Mouse (Mus musculus): ENCODE data around the gene Tm4sf4. TPM values are rescaled to one million over a fixed set of nuclear protein-coding genes. Genes with fewer than 3 reads are reported as not detected.

Gene Tm4sf4
- polyA plus RNA-seq, 1 experiment from 2014 or later = 0.08 TPM

DNA sequence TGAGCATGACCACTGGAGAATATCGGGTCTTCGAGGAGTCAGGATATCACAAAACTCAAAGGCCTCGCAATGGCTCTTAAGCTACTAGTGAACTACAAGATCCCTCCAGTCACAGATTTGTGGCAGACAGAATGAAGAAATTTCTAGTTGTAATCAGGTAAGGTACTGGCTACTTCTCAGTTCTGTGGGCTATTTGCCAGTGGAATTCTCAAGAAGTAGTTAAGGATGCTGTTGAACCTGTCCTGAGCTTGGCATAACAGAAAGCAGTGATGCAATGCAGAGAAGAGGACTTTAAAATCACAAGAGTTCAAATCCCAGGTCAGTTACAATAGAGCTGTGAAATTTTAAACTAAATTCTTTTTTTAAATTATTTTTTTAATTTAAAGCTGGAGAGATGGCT lies 44.2 kb downstream of the Tm4sf4 start:
- Histone ChIP-seq H3K27ac (ENCODE audit: low read depth, low read length) (no peak overlapping the region), H3K9ac (ENCODE audit: low read length) (no peak overlapping the region), H3K36me3 (ENCODE audit: control insufficient read depth, insufficient read depth, low read length) (no peaks in the 10 kb centered on the region), H3K4me3 (ENCODE audit: low read depth, low read length) (no peak overlapping the region), H3K9me3 (ENCODE audit: control insufficient read depth, low read length) (no peaks in the 10 kb centered on the region), H3K4me2 (no peak overlapping the region), H3K4me1 (ENCODE audit: control insufficient read depth, insufficient read depth, low read length) (peaks cover 22% of the 10 kb centered on the region), H3K27me3 (ENCODE audit: control insufficient read depth, insufficient read depth, low read length) (no peaks in the 10 kb centered on the region)
- ATAC-seq (ENCODE audit: low FRiP score) (no peak), DNase-seq (ENCODE audit: low spot score, missing footprints) (no peak)
- WGBS = 97% methylated on average over 3 of the region's 3 CpGs

DNA sequence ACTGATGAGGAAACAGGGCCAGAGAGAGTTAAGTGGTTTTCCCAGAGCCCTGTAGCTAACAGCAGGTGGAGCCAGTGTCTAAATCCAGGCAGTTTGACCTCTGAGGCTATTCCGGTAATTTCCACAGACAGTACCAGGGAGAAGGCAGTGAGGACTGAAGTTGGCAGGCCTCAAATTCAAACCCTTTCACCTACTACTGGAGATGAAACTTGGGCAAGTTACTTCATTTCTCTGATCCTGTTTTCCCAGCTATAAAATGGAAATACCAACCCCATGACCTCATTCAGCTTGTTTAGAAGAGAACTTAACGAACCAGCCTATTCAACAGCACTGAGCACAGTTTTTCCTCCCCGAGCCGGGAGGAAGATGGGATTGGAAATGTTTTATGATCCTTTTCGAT lies 45.2 kb downstream of the Tm4sf4 start:
- peak overlapping the region; percentile 1; the same call in 1 of the 2 replicates for H3K27ac ChIP-seq (ENCODE audit: low read depth, low read length)
- H3K9ac ChIP-seq (ENCODE audit: low read length) = no peak overlapping the region
- H3K4me3 ChIP-seq (ENCODE audit: low read depth, low read length) = no peak overlapping the region
- no peaks in the 10 kb centered on the region for H3K27me3 ChIP-seq (ENCODE audit: control insufficient read depth, insufficient read depth, low read length)
- 22% methylated on average over 5 of the region's 5 CpGs for WGBS
- no peak for ATAC-seq (ENCODE audit: low FRiP score)
- H3K4me1 ChIP-seq (ENCODE audit: control insufficient read depth, insufficient read depth, low read length) = peaks cover 22% of the 10 kb centered on the region
- H3K36me3 ChIP-seq (ENCODE audit: control insufficient read depth, insufficient read depth, low read length) = no peaks in the 10 kb centered on the region
- DNase-seq (ENCODE audit: low spot score, missing footprints) = peak; percentile 96
- no peak overlapping the region for H3K4me2 ChIP-seq
- H3K9me3 ChIP-seq (ENCODE audit: control insufficient read depth, low read length) = no peaks in the 10 kb centered on the region

- Histone ChIP-seq H3K36me3 (ENCODE audit: control insufficient read depth, insufficient read depth, low read length) (no peaks in the 10 kb centered on the region), H3K4me1 (ENCODE audit: control insufficient read depth, insufficient read depth, low read length) (peaks cover 22% of the 10 kb centered on the region), H3K27me3 (ENCODE audit: control insufficient read depth, insufficient read depth, low read length) (no peaks in the 10 kb centered on the region), H3K4me3 (ENCODE audit: low read depth, low read length) (no peak overlapping the region; the same call in 1 of the 2 replicates), H3K4me2 (peak overlapping the region; percentile 37), H3K9ac (ENCODE audit: low read length) (peak overlapping the region; percentile 49; the same call in 1 of the 2 replicates), H3K27ac (ENCODE audit: low read depth, low read length) (peak overlapping the region; percentile 64), H3K9me3 (ENCODE audit: control insufficient read depth, low read length) (no peaks in the 10 kb centered on the region)
- ATAC-seq (ENCODE audit: low FRiP score) (peak; percentile 79), DNase-seq (ENCODE audit: low spot score, missing footprints) (peak; percentile 93)
- 2% methylated on average over 15 of the region's 15 CpGs for WGBS
Measured at GRCm38 (mm10) chr3:57470981-57471601, 46.0 kb downstream of the Tm4sf4 start.

DNA sequence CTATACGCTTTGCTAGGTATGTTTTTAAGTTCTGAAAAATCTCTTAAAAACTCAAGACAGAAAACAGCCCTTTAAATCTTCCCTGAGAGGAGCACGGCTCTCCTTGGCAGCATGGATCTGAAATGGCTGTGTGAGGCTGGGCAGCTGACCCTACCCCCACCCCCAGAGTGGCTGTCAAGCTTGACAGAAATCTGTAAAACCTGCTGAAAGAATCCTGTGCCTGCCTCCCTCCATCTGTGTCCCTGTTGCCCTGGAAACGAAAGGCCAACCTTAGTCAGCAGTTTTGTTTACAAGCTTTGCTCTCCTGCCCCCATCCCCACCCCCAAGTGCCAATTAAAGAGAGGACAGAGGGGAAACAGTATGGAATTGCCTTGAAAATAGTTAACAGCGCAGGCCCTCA lies 47.3 kb downstream of the Tm4sf4 start:
- peak; percentile 87 for ATAC-seq (ENCODE audit: low FRiP score)

DNA sequence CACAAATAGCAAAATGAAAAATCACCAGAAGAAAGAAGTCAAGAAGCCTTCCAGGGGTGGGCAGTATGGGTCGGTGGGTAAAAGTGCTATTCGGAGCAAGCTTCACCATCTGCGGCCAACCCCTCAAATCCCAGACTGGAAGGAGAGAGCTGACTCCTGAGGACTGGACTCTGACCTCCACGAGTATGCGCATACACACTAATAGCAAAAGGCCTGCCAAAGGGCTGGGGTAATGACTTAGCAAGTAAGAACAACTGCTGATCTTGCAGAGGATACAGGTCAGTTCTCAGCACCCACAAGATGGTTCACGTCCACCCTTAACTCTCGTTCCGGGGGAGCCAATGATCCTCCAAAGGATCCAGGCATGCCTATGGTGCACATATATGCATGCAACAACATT lies 49.3 kb downstream of the Tm4sf4 start:
- ATAC-seq (ENCODE audit: low FRiP score) (no peak), DNase-seq (ENCODE audit: low spot score, missing footprints) (no peak)
- Histone ChIP-seq H3K9me3 (ENCODE audit: control insufficient read depth, low read length) (no peaks in the 10 kb centered on the region), H3K9ac (ENCODE audit: low read length) (no peak overlapping the region), H3K36me3 (ENCODE audit: control insufficient read depth, insufficient read depth, low read length) (no peaks in the 10 kb centered on the region), H3K27me3 (ENCODE audit: control insufficient read depth, insufficient read depth, low read length) (no peaks in the 10 kb centered on the region), H3K4me3 (ENCODE audit: low read depth, low read length) (no peak overlapping the region), H3K4me1 (ENCODE audit: control insufficient read depth, insufficient read depth, low read length) (peaks cover 22% of the 10 kb centered on the region), H3K4me2 (no peak overlapping the region), H3K27ac (ENCODE audit: low read depth, low read length) (no peak overlapping the region)
- 86% methylated on average over 8 of the region's 8 CpGs for WGBS

More for the DNA sequence above, 47.3 kb downstream of the Tm4sf4 start:
- H3K27ac ChIP-seq (ENCODE audit: low read depth, low read length) = no peak overlapping the region; the same call in 1 of the 2 replicates
- 30% methylated on average over 4 of the region's 4 CpGs for whole genome bisulfite sequencing
- DNase-seq (ENCODE audit: low spot score, missing footprints) = peak; percentile 91
- 0 out of 2 replicates have a peak overlapping the region, but pooled peaks have one; percentile 7 for H3K4me2 ChIP-seq
- no peaks in the 10 kb centered on the region for H3K36me3 ChIP-seq (ENCODE audit: control insufficient read depth, insufficient read depth, low read length)
- no peaks in the 10 kb centered on the region for H3K27me3 ChIP-seq (ENCODE audit: control insufficient read depth, insufficient read depth, low read length)
- no peaks in the 10 kb centered on the region for H3K9me3 ChIP-seq (ENCODE audit: control insufficient read depth, low read length)
- H3K4me3 ChIP-seq (ENCODE audit: low read depth, low read length) = no peak overlapping the region
- peaks cover 22% of the 10 kb centered on the region for H3K4me1 ChIP-seq (ENCODE audit: control insufficient read depth, insufficient read depth, low read length)
- no peak overlapping the region for H3K9ac ChIP-seq (ENCODE audit: low read length)

GRCm38 (mm10) chr3:57480640-57481039 lies 55.5 kb downstream of the Tm4sf4 start:
- no peaks in the 10 kb centered on the region for H3K27me3 ChIP-seq (ENCODE audit: control insufficient read depth, insufficient read depth, low read length)
- H3K27ac ChIP-seq (ENCODE audit: low read depth, low read length) = no peak overlapping the region
- no peak overlapping the region for H3K4me2 ChIP-seq
- no peaks in the 10 kb centered on the region for H3K4me1 ChIP-seq (ENCODE audit: control insufficient read depth, insufficient read depth, low read length)
- no peak for DNase-seq (ENCODE audit: low spot score, missing footprints)
- no peak for ATAC-seq (ENCODE audit: low FRiP score)
- H3K4me3 ChIP-seq (ENCODE audit: low read depth, low read length) = no peak overlapping the region
- no peaks in the 10 kb centered on the region for H3K36me3 ChIP-seq (ENCODE audit: control insufficient read depth, insufficient read depth, low read length)
- WGBS = 87% methylated on average over 4 of the region's 4 CpGs
- no peaks in the 10 kb centered on the region for H3K9me3 ChIP-seq (ENCODE audit: control insufficient read depth, low read length)
- no peak overlapping the region for H3K9ac ChIP-seq (ENCODE audit: low read length)

- H3K4me1 ChIP-seq (ENCODE audit: control insufficient read depth, insufficient read depth, low read length) = no peaks in the 10 kb centered on the region
- H3K4me3 ChIP-seq (ENCODE audit: low read depth, low read length) = no peak overlapping the region
- H3K27ac ChIP-seq (ENCODE audit: low read depth, low read length) = no peak overlapping the region
- H3K36me3 ChIP-seq (ENCODE audit: control insufficient read depth, insufficient read depth, low read length) = no peaks in the 10 kb centered on the region
- H3K9ac ChIP-seq (ENCODE audit: low read length) = no peak overlapping the region
- no peak for DNase-seq (ENCODE audit: low spot score, missing footprints)
- 84% methylated on average over 5 of the region's 5 CpGs for WGBS
- no peaks in the 10 kb centered on the region for H3K27me3 ChIP-seq (ENCODE audit: control insufficient read depth, insufficient read depth, low read length)
- no peaks in the 10 kb centered on the region for H3K9me3 ChIP-seq (ENCODE audit: control insufficient read depth, low read length)
- no peak overlapping the region for H3K4me2 ChIP-seq
- ATAC-seq (ENCODE audit: low FRiP score) = no peak
Measured at GRCm38 (mm10) chr3:57481981-57482380, 56.9 kb downstream of the Tm4sf4 start.

DNA sequence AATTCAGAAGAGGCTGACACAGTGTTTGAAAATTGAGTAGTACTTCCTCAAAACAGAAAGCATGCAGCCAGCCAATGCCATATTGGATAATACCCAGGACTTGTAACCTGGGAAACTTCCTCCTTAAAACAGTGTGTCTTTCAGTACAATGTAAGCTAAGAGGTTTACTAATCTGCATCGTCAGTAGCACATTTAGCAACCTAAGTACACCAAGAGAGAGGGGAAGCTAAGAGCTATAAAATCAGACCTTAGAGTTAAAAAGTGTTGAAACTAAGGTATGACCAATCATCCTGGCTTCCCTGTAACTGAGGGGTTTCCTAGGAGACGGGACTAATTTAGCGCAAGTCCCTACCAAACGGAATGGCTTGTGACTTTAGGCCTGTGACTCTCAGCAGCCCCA lies 61.0 kb downstream of the Tm4sf4 start:
- H3K4me3 ChIP-seq (ENCODE audit: low read depth, low read length) = no peak overlapping the region
- WGBS = 85% methylated on average over 4 of the region's 4 CpGs
- no peaks in the 10 kb centered on the region for H3K4me1 ChIP-seq (ENCODE audit: control insufficient read depth, insufficient read depth, low read length)
- no peak for DNase-seq (ENCODE audit: low spot score, missing footprints)
- H3K9ac ChIP-seq (ENCODE audit: low read length) = no peak overlapping the region
- ATAC-seq (ENCODE audit: low FRiP score) = no peak
- no peaks in the 10 kb centered on the region for H3K36me3 ChIP-seq (ENCODE audit: control insufficient read depth, insufficient read depth, low read length)
- no peaks in the 10 kb centered on the region for H3K27me3 ChIP-seq (ENCODE audit: control insufficient read depth, insufficient read depth, low read length)
- no peak overlapping the region for H3K27ac ChIP-seq (ENCODE audit: low read depth, low read length)
- no peak overlapping the region for H3K4me2 ChIP-seq
- no peaks in the 10 kb centered on the region for H3K9me3 ChIP-seq (ENCODE audit: control insufficient read depth, low read length)

DNA sequence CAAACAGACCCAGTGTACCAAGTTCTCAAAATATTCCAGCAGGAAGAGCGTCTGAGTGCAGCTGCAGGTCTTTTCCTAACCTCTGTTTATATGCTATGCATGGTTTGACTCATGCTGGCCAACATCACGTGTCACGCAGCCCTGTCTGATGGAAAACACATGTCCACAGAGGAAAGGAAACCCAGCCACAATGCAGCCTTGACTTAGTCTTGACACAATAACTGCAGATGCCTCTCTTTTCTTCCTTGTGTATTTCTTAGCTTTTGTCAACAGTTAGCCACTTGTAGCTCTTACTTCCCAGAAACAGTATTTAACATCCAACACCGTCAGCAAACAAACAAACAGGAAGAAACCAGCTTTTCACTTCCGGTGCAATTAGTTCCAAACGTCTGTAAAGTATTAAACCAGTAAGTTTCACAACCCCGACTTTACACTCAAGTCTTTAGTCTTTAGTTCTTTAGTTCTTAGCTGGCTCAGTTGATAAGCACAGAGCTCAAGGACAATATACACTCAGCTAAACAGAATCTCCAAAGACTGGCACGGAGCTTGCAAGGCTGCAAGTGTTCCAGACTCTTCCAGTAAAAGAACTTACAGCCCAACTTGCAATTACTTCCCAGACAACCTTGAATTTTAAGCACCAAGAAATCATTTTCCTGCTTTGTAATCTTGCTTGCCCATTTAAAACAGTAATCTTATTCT lies 62.5 kb downstream of the Tm4sf4 start:
- Histone ChIP-seq H3K27ac (ENCODE audit: low read depth, low read length) (no peak overlapping the region), H3K4me3 (ENCODE audit: low read depth, low read length) (no peak overlapping the region), H3K4me1 (ENCODE audit: control insufficient read depth, insufficient read depth, low read length) (no peaks in the 10 kb centered on the region), H3K36me3 (ENCODE audit: control insufficient read depth, insufficient read depth, low read length) (no peaks in the 10 kb centered on the region), H3K9me3 (ENCODE audit: control insufficient read depth, low read length) (no peaks in the 10 kb centered on the region), H3K9ac (ENCODE audit: low read length) (no peak overlapping the region), H3K4me2 (no peak overlapping the region), H3K27me3 (ENCODE audit: control insufficient read depth, insufficient read depth, low read length) (no peaks in the 10 kb centered on the region)
- no peak for ATAC-seq (ENCODE audit: low FRiP score)
- WGBS = 85% methylated on average over 8 of the region's 8 CpGs
- DNase-seq (ENCODE audit: low spot score, missing footprints) = no peak
